Mouse (Mus musculus) cerebellum, adult 8-10 months (tissue): ENCODE results near the gene Slc25a3.

Experiments
- DNase-seq: peaks from one replicate; pipeline ENCODE4 v3.0.0; 2022

Slc25a3 gene

DNA sequence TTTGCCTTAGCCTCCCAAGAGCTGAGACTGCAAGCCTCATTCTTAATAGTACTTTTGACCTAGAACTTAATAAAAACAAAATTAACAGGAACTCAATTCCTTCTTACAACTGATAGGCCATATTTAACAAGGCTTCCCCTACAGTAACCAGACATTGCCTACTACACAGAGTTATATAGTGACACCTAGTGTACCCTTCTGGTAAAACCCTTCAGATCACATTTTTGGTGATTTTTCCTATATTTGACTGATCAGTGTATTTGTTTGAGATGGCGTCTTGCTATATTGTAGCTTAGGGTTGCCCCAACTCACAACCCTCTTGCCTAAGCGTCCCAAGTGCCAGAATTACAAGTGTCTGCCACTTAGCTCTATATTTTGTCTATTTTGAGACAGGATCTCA lies 17.7 kb upstream of the Slc25a3 start:
- no peak for DNase-seq

DNA sequence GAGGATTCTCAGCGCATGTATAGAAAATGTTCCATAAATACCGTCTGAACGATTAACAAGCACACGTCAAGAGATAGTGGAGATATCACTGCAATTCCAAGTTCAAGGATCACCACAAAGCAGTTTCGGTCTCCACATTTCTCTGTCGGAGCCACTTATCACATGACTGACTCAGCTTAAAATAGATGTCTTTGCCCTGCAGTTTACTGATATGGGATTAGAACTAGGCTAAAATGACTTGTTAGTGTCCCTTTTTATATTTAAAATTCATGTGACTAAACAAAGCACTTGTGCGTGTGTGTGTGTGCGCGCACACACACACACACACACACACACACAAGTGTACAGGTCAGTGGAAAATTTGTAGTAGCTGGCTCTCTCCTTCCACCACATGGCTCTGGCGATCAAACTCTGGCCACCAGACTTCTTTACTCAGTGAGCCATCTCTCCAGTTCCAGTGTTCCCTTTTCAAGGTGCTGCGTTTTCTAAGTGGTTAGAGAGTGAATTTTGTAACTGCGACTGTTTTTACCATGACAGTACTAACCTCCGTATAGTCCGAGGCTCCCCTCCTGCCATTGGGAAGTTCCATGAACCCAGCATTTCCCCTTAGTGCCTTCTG lies 15.4 kb upstream of the Slc25a3 start:
- no peak for DNase-seq

DNA sequence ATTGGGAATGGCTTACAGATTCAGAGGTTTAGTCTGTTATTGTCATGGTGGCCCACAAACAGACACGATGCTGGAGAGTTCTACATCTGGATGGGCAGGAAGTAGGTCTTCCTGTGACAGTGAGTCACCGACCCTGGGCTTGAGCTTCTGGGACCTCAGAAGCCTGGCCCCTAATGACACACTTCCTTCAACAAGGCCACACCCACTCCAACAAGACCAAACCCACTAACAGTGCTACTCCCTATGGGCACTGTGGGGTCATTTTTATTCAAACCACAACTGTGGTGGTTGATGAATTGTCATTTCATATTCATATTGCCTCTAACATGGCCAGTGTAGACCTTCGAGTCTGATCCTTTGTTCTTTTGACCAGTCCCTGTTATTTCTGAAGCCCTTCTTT lies 14.5 kb upstream of the Slc25a3 start:
- no peak for DNase-seq

DNA sequence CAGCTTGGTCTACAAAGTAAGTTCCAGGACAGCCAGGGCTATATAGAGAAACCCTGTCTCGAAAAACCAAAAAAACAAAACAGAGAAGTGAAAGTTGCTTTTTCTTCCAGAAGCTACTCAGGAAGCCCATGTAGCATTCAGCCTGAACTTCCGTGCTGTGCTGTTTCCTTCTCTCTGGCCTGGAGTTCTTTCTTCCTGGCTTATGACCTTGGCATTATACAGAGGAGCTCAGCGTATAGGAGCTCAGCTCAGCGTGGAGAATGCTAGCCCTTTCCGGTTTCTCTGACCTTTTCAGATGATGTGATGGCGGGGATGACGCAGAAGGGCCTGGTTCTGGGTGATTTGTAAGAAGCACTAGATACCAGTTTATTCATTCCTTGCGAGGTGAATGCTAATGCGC lies 13.5 kb upstream of the Slc25a3 start:
- no peak for DNase-seq

DNA sequence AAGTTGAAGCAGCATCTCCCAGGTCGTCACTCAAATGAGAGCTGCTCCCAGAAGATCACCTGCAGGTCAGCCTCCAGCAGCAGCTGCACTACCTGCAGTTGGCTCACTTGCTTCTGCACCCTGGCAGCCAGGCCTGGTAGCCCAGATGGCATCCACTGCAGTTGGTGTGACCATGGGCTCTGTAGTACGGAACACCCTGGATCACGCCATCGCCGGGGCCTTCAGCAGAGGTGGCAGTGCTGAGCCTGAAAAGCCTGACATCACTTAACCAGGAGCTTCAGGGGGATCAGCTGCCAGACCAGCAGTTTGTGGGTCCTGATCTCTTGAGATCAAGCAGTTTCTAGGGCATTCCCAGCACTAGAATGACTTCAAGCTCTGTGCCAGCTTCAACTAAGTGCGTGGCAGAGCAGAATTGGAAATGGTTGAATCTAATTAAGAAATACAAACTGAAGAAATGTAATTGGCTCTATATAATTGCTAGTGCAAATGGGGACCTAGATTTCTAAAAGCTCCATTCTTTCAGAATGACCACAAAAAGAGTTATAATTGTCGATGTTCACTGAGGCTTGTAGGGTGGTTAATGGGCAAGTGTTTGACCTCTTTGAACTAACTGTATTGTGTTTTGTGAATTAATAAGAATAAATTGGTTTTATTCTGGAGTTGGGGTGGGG lies 11.6 kb upstream of the Slc25a3 start:
- DNase-seq = no peak

DNA sequence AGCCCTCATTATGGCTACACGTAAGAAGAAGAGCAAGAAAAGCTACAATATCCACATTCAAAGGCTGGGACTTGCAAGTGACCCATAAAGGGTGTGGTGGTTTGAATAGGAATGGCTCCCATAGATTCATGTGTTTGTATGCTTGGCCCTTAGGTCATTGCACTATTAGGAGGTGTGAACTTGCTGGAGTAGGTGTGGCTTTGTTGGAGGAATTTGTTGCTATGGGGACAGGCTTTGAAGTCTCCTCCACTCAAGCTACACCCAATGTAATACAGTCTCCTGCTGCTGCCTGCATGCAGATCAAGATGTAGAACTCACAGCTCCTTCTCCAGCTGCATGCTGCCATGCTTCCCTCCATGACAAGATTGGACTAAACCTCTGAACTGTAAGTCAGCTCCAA lies 7.7 kb upstream of the Slc25a3 start:
- DNase-seq = no peak

DNA sequence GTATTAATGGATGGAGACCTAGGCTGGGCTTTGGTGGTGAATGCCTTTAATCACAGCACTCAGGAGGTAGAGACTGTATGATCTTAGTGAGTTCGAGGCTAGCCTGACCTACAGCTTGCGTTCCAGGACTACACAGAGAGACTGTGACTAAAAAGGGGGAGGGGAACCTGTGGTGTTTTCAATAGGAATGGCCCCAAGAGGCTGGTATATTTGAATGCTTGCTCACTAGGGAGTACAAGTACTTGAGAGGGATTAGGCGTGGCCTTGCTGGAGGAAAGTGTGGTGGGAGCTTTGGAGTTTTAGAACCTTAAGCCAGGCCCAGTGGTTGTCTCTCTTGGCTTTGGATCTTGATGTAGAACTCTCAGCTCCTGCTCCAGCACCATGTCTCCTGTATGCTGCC lies 6.9 kb upstream of the Slc25a3 start:
- no peak for DNase-seq

DNA sequence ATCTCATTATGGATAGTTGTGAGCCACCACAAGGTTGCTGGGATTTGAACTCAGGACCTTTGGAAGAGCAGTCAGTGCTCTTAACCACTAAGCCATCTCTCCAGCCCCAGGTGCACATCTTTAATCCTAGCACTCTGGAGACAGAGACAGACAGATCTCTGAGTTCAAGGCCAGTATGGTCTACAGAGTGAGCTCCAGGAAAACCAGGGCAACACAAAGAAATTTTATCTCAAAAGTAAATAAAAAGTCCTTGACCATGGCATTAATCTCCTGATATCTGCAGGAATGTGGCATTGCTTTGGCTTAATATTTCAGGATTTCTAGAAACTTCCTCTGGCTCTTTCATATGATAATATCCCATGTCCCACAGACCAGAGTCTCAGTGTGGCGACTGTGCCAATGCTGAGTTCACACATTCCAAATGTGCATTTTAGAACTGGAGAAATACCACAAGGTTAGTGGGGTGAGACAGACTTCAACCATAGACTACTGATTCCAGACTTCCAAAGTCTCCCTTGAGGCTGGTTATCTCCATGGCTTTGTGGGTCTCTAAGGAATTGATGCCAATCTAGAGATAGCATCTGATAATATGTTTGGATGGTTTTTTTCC lies 4.8 kb upstream of the Slc25a3 start:
- DNase-seq = no peak

DNA sequence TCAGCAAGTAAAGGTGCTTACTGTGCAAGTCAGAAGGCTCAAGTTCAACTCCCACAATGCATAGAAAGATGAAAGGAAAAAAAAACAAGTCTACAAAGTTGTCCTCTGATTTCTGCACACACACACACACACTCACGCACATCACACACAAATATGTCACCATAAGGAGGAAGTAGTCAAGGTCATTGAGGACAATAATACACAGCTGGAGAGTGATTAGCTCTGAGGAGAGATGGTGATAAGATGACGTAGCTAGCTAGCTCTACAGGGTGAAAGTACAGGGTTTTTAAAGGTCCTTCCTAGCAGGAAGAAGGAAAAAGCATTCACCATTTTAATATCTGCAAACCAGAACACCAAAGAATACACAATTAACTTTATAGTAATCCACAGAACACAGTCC lies 3.5 kb upstream of the Slc25a3 start:
- no peak for DNase-seq

DNA sequence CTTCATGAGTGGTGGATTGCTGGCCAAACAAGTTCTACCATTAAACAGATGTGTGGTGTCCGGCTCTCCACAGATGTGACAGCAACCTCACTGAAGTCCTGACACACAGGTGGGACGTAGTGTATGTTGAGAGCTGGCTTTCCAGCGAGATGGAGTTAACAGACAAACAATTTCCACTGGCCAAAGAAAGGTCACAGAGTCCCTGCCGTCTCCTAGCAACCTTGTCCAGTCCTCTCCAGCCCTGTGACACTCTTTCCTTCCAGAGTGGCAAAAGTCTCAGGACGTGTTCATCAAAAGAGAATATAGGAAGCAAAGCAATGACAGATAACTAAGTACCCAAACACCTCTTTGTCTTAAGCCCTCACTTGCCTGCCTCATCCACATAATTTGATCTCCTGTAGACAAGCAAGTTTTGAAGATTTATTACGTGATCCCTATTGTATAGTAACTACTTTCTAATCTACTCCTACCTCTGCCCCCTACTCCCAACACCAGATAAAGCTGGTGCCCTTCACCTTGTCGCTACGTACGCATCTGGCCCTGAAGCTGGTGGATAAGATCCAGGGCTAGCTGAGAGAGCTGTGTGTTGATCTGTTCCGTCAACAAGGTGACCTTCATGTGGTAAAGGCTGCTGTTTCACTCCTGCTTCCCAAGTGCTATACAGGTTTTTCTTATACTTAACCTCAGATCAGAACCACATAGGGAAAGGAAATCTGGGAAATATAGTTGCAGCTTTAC lies 2.9 kb upstream of the Slc25a3 start:
- DNase-seq = no peak

DNA sequence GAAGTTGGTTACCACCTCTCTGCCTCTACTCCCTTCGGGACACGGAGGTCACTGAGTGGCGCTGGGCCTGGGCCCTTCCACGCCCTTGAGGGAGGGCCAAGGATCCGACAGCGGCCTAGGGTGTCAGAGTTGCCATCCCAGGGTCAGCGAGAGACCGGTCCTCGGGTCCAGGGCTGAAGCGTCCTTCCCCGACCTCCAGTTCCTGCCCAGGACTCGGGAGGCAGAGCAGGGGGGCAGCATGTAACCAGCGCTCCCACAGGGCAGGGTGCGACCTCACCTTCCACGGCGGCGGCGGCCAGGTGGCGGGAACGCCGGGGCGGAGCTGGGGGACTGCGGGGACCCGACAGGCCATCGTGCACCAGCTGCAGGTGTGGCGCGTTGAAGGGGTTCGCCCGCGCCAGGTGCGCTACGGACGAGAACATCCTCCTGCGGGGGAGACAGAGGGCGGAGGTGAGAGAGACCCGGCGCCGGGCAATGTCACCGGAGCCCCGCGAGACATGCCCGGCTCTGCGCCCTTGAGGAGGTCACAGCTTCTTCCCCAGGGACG lies 505 bp downstream of the Slc25a3 start:
- no peak for DNase-seq

DNA sequence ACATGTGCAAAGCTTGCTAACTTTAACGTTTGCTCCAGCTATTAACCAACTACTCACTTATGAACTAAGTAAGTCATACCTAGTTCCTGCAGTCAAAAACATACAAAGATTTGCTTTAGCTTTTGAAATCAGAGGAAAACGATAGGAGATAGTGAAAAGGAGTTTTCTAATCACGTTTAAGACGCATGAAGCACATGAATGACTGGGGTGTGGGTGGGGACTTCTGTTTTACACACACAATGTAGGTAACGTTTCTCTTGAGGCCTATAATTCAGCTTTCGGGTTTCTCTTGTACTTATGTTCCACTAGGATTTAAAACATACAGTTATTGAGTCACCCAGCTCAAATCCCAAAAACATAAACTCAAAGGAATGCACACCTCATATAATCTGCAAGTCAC lies 1.2 kb downstream of the Slc25a3 start:
- DNase-seq = no peak

DNA sequence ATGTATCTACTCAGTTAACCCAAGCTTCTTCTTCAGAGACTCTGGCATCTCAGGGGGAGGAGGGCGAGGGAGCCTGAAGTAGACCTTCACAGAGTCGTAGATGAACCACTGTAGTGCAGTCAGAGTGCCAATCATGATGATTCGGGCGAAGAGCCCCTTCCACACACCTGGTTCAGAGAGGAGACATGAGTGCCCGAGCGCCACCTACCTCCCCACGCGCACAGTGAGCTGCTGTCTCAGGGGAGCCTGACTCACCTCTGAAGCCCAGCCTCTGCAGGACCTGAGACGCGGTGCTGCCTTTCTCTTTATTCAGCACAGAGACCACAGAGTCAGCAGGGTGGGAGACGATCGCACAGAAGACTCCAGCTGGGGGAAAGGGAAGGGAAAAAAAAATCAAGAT lies 6.9 kb downstream of the Slc25a3 start:
- DNase-seq = no peak

DNA sequence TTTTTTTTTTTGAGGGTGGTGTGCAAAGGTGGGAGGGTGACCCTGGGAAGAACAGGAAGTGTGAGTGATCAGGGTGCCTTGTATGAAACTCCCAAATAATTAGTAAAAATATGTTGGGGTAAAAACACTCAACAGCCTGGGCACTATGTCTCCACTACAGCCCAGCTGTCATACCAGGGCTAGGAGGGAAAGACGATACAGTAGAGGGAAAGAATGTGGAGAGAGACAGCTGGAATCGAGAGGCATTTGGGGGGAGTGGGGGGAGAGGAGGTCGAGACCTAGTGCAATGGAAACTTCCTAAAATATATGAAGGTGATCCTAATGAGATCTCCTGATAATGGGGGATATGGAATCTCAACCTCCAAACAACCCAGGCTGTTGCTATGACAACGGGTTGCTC lies 14.0 kb downstream of the Slc25a3 start:
- no peak for DNase-seq

DNA sequence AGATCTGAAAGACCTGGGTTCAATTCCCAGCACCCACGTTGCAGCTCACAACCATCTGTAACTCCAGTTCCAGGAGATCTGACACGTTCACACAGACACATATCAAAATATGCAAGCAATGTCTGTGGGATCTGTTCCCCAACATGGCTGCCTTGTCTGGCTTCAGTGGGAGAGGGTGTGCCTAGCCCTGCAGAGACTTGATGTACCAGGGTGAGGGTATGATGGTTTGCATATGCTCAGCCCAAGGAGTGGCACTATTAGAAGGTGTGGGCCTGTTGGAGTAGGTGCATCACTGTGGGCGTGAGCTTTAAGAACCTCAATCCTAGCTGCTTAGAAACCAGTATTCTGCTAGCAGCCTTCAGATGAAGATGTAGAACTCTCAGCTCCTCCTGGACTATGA lies 17.9 kb downstream of the Slc25a3 start:
- DNase-seq = no peak

DNA sequence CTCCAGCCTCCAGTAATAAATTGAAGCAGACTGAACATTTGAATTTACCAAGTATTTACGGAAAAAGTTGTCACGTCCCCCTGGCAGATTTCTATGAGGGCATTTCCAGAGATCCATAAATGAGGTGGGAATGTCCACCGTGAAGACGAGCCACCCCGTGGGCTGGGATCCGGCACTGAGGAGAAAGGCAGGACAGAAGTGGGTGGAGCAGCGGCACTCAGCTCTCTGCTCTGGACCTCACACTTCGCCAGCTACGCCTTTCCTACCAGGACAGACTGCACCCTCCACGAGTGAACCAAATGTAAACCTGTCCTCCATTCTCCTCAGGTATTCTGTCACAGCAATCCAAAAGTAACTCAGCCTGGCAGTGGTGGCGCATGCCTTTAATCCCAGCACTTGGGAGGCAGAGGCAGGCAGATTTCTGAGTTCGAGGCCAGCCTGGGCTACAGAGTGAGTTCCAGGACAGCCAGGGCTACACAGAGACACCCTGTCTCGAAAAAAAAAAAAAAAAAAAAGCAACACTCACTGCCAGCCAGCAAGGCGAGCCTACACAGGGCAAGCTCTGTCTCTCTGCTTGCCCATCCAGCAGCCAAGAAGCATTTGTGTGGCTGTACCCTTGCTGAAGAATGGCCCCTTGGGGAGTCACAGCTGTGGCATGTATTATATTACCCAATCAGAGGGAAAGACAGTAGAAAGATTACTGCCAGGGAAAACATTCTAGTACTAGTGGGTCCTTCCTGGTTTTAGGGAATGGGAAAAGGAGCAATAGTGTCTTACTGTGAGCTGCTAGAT lies 20.9 kb downstream of the Slc25a3 start:
- no peak for DNase-seq

DNA sequence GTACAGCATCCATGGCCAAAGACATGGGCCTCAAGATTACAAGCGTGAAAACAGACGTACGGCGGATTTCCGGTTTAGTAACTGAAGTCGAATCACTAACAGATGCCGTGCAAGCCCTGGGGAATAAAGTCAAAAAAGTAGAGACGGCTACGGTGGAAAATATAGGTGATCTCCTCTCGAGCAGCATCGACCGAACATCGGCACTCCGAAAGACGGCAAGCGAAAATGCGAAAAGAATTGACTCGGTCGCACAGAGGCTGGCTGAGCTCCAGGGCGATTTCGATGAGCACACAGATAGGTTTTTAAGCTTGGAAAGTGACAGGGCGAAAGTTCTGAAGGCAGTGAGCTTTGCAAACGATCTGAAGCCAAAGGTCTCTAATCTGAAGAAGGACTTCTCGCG lies 21.9 kb downstream of the Slc25a3 start:
- no peak for DNase-seq

DNA sequence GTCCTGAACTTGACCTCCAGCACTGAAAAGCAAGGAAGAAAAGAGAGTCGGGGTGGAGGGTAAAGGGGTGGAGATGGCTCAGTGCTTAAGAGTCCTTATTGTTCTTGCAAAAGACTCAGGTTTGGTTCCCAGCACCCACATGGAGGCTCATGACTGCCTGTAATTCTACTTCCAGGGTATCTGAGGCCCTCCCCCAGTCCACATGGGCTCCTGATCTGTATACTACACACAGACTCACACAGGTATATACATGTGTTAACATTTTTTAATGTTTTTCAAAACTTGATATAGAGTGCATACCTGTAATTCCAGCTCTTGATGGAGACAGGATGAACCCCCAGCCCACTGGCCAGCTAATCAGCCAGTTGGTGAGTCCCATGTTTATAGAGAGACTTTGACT lies 23.8 kb downstream of the Slc25a3 start:
- DNase-seq = no peak

DNA sequence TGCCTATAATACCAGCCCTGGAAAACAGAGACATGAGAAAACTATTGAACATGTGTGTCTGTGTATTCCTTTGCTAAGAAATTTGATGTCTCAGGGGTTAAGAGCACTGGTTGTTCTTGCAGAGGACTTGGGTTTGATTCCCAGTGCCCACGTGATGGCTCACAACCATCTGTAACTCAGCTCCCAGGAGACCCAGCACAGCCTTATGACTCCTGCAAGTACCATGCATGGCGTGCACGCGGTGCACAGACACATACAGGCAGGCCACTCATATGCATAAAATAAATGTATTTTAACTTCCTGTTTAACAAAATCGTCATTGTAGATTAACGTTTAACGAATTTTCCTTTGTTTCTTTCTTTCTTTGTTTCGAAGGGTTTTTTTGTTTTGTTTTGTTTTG lies 25.8 kb downstream of the Slc25a3 start:
- DNase-seq = no peak

DNA sequence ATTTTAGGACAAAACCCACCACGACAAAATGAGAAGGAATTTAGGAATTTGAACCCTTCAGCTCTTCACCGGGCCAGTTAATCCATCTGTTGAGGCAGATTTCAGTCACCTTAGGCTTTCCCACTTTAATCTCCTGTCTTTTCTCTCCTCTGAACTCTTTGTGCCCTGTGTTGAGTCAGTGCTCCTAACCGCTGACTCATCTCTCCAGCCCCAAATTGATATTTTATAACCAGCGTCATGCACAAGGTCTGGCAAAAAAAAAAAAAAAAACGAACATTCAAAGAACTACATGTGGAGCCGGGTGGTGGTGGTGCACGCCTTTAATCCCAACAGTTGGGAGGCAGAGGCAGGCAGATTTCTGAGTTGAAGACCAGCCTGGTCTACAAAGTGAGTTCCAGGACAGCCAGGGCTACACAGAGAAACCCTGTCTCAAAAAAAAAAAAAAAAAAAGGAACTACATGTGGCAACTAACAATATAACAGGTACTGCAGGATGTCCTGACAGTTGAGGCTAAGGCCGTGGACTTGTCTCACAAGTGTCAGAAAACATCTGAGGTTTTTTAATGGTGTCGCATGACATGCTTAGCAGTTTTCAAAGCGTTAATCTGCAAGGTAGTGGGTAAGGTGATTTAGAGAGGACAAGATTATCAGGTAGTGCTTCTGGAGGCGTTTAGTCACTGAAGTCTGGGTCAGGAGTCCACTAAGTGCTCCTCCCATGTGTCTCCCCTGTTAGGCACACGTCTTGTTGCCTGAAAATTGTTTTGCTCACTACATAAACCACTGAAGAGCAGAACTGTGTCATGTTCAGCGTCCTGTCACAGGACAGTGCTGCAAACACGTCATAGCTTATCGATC lies 29.4 kb downstream of the Slc25a3 start:
- DNase-seq = no peak

DNA sequence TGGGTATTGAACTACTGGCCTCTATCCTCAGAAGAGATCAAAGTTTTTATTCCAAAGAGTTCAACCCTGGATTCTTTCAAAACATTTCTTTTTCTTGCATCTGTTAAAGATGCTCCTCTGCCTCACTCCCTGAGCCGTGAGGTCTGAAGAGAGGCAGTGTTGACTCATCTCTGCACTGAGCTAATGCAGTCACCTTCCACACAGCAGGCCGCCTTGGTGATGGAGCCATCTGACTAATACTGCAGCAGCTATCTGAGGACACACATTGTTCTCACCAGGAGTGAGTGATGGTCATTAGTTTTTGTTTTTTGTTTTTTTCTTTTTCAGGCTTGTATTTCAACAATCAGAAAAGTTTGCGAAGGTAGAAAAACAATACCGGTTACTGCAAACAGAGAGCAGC lies 31.0 kb downstream of the Slc25a3 start:
- DNase-seq = no peak

DNA sequence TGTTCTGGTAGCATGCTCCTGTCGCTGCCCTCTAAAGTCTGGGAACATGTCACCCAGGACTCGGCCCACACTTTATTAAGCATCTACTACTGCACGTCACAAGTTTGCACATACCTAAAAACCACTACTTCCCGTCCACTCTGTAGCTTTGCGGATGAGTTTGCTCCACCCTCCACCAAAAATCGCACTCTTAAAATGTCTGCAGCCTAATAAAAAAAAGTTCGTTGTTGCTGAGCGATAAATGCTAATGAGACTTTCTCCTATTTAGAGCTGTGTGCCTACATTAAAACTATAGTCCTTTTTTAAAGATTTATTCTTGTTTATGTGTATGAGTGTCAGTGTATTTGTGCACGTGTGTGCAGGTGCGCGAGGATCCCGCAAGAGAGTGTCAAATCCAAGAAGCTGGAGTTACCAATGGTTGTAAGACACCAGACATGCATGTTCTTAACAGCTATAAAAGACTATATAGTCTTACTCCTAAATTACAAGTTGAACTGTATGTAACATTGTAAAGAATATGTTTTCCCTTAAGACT lies 40.4 kb downstream of the Slc25a3 start:
- no peak for DNase-seq
